Mouse (Mus musculus): ENCODE data around the gene Gdf10.

The Gdf10 gene

GRCm38 (mm10) chr14:33939117-33939516 is 15.7 kb downstream of the Gdf10 start:
- DNase-seq (ENCODE audit: low spot score), result no peak

- no peak for DNase-seq (ENCODE audit: low spot score)
These were observed 17.4 kb downstream of the Gdf10 start, which contains the start of gene Gdf2 for GRCm38 (mm10) chr14:33940739-33941138. TSS of gene Gdf2 (plus strand) at chr14:33941039.

GRCm38 (mm10) chr14:33942222-33942621 is 18.8 kb downstream of the Gdf10 start:
- no peak for DNase-seq (ENCODE audit: low spot score)

- no peak for DNase-seq (ENCODE audit: low spot score)
These were observed 22.7 kb downstream of the Gdf10 start for GRCm38 (mm10) chr14:33946125-33946524.

DNA sequence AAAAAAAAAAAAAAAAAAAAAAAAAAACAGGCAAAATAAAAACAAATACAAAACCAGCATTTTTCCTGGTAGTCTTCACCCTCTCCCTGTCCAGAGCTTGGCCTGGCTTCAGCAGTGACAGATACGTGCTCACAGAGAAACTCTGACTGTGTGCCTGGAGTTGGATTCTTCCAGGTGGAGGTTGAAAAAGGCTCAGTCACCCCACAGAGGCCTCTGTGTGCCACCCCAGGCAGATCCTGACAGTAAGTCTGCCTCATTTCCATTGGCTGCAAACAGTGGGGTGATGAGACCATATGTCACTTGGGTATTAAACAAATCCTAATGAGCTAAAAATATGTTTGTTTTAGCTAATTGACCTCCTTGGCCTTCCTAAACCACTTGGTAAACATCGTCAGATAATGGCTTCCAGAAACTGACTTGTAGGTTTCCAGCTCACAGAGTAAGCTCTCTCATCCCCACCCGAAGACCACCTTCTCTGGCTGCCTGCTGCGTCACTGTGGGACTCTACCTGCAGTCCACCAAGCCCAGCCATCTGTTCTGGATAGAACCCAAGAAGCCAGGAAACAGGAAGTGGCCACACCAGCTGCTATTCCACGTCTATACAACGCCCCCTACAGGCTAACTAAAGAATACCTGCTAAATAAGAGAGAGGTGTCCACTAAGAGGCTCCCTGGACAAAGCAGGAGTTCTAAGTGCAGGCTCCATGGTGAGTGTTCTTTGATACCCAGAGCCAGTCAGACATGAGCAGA is 29.0 kb downstream of the Gdf10 start:
- no peak for DNase-seq (ENCODE audit: low spot score)

GRCm38 (mm10) chr14:33953761-33954160 is 30.4 kb downstream of the Gdf10 start, which contains the start of gene Rbp3:
TSS of gene Rbp3 (plus strand) at chr14:33954003.
- no peak for DNase-seq (ENCODE audit: low spot score)

DNA sequence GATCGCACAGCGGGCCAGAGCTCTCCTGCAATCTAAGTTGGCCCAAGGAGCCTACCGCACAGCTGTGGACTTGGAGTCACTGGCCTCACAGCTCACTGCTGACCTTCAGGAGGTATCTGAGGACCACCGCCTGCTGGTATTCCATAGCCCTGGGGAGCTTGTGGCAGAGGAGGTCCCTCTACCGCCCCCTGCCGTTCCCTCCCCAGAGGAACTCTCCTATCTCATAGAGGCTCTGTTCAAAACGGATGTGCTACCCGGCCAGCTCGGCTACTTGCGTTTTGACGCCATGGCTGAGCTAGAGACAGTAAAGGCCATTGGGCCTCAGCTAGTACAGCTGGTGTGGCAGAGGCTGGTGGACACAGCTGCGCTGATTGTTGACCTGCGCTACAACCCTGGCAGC is 32.7 kb downstream of the Gdf10 start:
- no peak for DNase-seq (ENCODE audit: low spot score)

- DNase-seq (ENCODE audit: low spot score), result no peak
These were observed 34.8 kb downstream of the Gdf10 start for GRCm38 (mm10) chr14:33958186-33958585.

- DNase-seq (ENCODE audit: low spot score), result no peak
These were observed 35.5 kb downstream of the Gdf10 start for GRCm38 (mm10) chr14:33958841-33959240.

- DNase-seq (ENCODE audit: low spot score), result no peak
These were observed 36.0 kb downstream of the Gdf10 start for GRCm38 (mm10) chr14:33959341-33959740.

DNA sequence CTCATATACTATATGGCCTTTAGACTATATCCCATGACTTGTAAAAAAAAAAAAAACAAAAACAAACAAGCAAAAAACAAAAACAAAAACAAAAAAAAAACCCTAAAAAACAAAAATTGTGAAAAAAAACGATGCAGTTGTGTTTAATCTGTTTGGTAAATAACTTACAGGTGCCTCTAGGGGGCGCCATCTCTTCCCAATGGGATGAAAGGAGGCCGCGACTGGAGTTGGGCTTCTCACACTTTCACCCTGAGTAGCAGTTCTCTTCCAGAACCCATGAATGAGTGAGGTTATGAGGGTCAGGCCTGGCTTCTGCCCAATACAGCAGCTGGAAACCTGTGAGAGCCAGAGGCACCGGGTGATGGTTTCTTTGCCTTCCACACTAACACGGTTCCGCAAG is 42.3 kb downstream of the Gdf10 start:
- DNase-seq (ENCODE audit: low spot score), result no peak

DNA sequence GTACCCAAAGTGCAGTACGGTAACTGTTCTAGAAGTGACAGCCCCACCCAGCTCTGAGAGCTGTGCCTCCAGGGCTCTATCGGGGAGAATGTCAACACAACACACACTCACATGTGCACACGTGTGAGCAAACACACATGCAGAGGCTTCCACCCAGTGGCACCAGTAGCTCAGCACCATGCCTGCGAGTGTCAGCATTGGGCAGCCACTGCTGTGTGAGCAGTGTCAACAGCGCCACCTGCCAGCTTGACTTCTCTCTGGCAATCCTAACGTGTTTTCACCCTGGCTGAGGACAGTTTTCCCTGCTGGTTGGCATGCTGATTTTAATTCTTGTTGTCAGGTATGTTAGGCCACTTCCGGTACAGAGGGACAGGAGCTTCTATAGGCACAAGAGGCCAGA is 49.3 kb downstream of the Gdf10 start:
- no peak for DNase-seq (ENCODE audit: low spot score)

GRCm38 (mm10) chr14:33974752-33975151 is 51.4 kb downstream of the Gdf10 start:
- DNase-seq (ENCODE audit: low spot score), result no peak

DNA sequence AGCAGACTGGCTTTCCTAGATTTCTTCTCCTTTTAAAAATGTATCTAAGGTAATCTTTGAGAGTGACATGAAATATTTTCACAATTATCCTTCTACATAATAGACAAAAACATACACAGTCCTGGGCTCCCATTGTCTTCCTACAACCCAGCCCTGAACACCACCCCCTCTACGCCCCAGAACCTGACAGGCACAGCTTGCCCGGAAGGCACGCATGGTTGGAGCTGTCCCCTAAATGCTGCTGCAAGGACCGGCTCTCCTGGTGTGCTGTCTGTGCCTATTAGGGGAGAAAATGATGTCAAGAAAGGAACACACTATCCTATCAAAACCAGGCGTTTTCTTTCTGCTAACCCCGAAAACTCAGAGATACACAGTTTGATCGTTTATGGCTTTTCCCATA is 54.4 kb downstream of the Gdf10 start:
- DNase-seq (ENCODE audit: low spot score), result no peak

GRCm38 (mm10) chr14:33978604-33979059 is 55.2 kb downstream of the Gdf10 start, which contains the start of gene Zfp488:
TSS of gene Zfp488 (minus strand) at chr14:33978764.
- no peak for DNase-seq (ENCODE audit: low spot score)
